Mouse (Mus musculus): ENCODE measurements around the gene Nipa1. TPM values are rescaled to one million over a fixed set of nuclear protein-coding genes. Genes with fewer than 3 reads are reported as not detected.

Gene Nipa1
- total and polyA plus RNA-seq, 2 experiments from 2014 or later, result 31.4 to 48.0 TPM

DNA sequence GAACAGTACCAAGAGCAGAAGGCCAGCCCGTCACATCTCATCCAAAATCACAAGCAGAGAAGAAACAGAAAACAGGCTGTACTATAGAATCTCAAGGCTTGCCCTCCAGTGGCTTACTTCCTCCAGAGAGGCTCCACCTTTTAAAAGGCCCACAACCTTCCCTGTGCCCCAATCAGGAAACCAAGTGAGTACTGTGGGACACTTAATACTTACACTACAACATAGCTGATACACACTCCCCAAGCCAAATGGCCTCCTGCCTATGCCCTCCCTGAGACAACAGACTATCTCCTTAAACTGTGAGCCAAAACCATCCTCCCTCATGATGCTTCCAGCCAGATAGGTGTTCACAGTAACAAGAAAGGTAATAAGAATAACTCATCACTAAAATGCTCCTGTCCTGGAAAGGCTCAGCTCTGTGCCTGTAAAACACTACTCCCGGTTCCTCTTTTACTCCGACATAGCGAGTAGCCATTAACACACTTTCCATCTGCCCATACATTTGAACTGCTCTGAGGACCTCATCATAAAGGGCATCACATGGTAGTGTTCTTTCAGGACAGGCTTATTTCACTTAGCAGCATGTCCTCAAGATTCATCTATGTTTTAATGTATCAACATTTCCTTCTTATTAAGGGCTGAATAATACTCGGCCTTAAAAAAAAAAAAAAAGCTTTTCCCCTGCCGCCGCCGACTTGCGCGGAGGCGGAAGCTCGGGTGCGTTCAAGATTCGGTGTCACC is 6.3 kb downstream of the Nipa1 start:
- WGBS, result 97% methylated on average over 14 of the region's 14 CpGs
- no peaks in the 10 kb centered on the region for H3K4me1 ChIP-seq (ENCODE audit: insufficient read depth, low read length)
- no peaks in the 10 kb centered on the region for H3K9me3 ChIP-seq (ENCODE audit: low read length)
- H3K9ac ChIP-seq (replicated peaks; ENCODE audit: low read length), result no peak overlapping the region
- H3K4me2 ChIP-seq (ENCODE audit: low read depth, low read length), result no peak overlapping the region
- DNase-seq (ENCODE audit: low spot score) (no peak), ATAC-seq (no peak)
- H3K4me3 ChIP-seq (ENCODE audit: low read length), result no peak overlapping the region
- H3K27ac ChIP-seq, result no peak overlapping the region
- TF ChIP-seq CTCF (IDR thresholded peaks at IDR 0.05; ENCODE audit: low read depth), result no peak
- H3K27me3 ChIP-seq (ENCODE audit: insufficient read depth, low read length), result no peaks in the 10 kb centered on the region
- H3K36me3 ChIP-seq (ENCODE audit: insufficient read depth, low read length), result no peaks in the 10 kb centered on the region

DNA sequence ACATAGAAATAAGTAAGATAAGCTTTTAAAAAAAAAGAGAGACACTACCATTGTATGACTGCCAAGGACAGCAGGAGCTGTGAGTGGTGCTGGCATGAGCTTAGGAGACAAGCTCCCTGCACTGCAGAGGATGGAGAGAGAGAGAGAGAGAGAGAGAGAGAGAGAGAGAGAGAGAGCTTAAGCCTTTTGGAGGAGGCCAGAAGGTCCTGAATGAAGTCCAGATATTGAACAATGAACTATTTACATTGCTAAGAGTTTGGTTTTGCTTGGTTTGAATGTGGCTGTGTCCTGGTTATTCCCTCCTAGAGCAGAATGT is 8.8 kb downstream of the Nipa1 start:
- no peak for DNase-seq (ENCODE audit: low spot score)
- no peaks in the 10 kb centered on the region for H3K9me3 ChIP-seq (ENCODE audit: low read length)
- no peak for TF ChIP-seq CTCF (IDR thresholded peaks at IDR 0.05; ENCODE audit: low read depth)
- H3K4me3 ChIP-seq (ENCODE audit: low read length), result no peak overlapping the region
- H3K27me3 ChIP-seq (ENCODE audit: insufficient read depth, low read length), result no peaks in the 10 kb centered on the region
- H3K4me2 ChIP-seq (ENCODE audit: low read depth, low read length), result no peak overlapping the region
- no peak for ATAC-seq
- H3K4me1 ChIP-seq (ENCODE audit: insufficient read depth, low read length), result no peaks in the 10 kb centered on the region
- H3K36me3 ChIP-seq (ENCODE audit: insufficient read depth, low read length), result no peaks in the 10 kb centered on the region
- no peak overlapping the region for H3K27ac ChIP-seq
- no peak overlapping the region for H3K9ac ChIP-seq (replicated peaks; ENCODE audit: low read length)

DNA sequence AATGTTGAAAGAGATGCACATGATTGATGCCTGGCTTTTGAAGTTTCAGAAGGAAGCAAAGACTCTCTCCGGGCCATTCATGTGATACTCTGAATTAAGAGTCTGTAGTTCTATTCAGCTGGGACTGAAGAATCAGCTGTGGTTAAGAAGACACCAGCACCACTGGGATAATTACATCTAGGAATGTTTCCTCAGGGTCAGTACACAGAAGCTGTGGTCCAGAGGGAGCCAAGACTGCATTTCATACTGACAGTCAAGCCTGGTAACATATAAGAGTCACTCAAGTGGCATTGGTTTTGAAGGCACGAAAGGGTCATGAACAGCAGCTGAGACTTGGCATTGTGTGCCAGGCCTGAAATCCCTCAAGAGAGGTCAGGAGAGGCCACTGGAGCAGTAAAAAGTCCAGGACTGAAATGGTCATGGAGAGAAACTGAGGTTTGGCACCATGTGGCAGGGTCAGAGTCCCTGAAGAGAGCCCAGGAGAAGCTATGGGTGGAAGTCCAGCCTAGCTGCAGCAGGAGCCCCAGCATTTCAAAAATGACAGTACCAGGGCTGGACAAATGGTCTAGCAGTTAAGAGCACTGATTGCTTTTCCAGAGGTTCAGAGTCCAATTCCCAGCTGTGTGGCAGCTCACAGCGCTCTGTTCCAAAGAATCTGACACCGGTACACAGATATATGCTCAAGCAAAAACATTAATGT is 9.3 kb downstream of the Nipa1 start:
- Histone ChIP-seq H3K4me1 (ENCODE audit: insufficient read depth, low read length) (no peaks in the 10 kb centered on the region), H3K9me3 (ENCODE audit: low read length) (no peaks in the 10 kb centered on the region), H3K36me3 (ENCODE audit: insufficient read depth, low read length) (no peaks in the 10 kb centered on the region), H3K9ac (replicated peaks; ENCODE audit: low read length) (no peak overlapping the region), H3K27me3 (ENCODE audit: insufficient read depth, low read length) (no peaks in the 10 kb centered on the region), H3K4me3 (ENCODE audit: low read length) (no peak overlapping the region), H3K4me2 (ENCODE audit: low read depth, low read length) (no peak overlapping the region), H3K27ac (no peak overlapping the region)
- DNase-seq (ENCODE audit: low spot score) (no peak), ATAC-seq (no peak)
- TF ChIP-seq CTCF (IDR thresholded peaks at IDR 0.05; ENCODE audit: low read depth), result no peak
- WGBS, result 64% methylated on average over 4 of the region's 4 CpGs

DNA sequence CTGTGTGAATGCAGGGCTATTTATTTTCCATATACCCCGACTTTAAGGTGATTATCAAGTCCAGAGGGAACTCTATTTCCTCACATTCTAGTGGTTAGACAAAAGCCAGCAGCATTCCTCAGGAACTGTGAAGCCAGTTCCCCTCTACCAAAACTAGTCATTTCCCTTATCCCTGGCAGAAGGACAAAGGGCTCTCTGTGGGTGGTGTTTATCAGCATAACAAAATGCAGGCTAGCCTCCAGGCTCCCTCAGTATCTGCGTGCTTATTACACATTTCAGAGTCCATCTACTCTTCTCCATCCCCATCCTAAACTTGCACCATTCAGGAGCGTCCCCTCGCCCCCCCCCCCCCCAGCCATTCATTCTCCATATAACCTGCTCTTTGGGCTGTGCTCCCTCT is 20.8 kb downstream of the Nipa1 start:
- no peak overlapping the region for H3K4me3 ChIP-seq (ENCODE audit: low read length)
- no peaks in the 10 kb centered on the region for H3K9me3 ChIP-seq (ENCODE audit: low read length)
- WGBS, result 0% methylated on average over 4 of the region's 4 CpGs
- no peaks in the 10 kb centered on the region for H3K36me3 ChIP-seq (ENCODE audit: insufficient read depth, low read length)
- no peaks in the 10 kb centered on the region for H3K27me3 ChIP-seq (ENCODE audit: insufficient read depth, low read length)
- H3K9ac ChIP-seq (replicated peaks; ENCODE audit: low read length), result no peak overlapping the region
- H3K4me2 ChIP-seq (ENCODE audit: low read depth, low read length), result no peak overlapping the region
- DNase-seq (ENCODE audit: low spot score) (no peak), ATAC-seq (no peak)
- H3K4me1 ChIP-seq (ENCODE audit: insufficient read depth, low read length), result peaks cover 4% of the 10 kb centered on the region; the same call in 1 of the 2 replicates
- TF ChIP-seq CTCF (IDR thresholded peaks at IDR 0.05; ENCODE audit: low read depth), result no peak
- H3K27ac ChIP-seq, result no peak overlapping the region

DNA sequence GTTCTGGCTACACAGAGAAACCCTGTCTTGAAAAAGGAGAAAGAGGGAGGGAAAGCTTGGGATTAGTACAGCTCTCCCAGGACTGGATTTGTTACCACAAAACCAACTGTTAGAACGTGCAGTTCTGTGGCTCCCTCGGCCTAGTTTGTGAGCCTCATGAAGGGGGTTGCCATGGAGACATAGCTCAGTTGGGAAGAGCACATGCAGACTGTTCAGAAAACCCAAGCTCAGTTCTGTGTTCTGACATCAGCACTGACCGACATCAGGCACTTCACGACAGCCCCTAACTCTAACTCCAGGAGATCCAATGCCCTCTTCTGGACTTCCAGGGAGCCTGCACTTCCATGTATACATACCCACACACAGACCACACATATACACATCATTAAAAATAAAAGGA is 24.7 kb downstream of the Nipa1 start:
- Histone ChIP-seq H3K4me3 (ENCODE audit: low read length) (no peak overlapping the region), H3K9me3 (ENCODE audit: low read length) (no peaks in the 10 kb centered on the region), H3K27ac (0 out of 2 replicates have a peak overlapping the region, but pooled peaks have one; percentile 36), H3K9ac (replicated peaks; ENCODE audit: low read length) (no peak overlapping the region), H3K4me1 (ENCODE audit: insufficient read depth, low read length) (peaks cover 4% of the 10 kb centered on the region; the same call in 1 of the 2 replicates), H3K27me3 (ENCODE audit: insufficient read depth, low read length) (no peaks in the 10 kb centered on the region), H3K4me2 (ENCODE audit: low read depth, low read length) (no peak overlapping the region), H3K36me3 (ENCODE audit: insufficient read depth, low read length) (no peaks in the 10 kb centered on the region)
- DNase-seq (ENCODE audit: low spot score), result peak; percentile 65
- 16% methylated on average over 4 of the region's 4 CpGs for WGBS
- ATAC-seq, result peak; percentile 90
- no peak for TF ChIP-seq CTCF (IDR thresholded peaks at IDR 0.05; ENCODE audit: low read depth)

DNA sequence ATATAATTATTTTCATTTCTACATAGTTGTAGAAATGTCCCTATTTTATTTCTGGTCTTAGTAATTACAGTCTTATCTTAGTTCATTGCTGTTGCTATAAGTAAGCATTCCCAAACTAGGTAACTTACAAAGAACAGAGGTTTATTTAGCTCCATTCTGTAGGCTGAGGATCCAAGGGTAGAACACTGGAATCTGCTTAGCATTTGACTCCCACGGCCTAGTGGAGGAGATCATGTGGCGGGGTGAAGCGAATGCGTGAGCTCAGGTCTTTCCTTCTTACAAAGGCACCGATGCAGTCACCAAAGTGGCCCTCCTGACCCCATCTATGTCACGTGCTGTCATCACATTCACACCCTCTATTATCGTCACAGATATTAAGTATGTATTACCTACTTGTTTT is 27.9 kb downstream of the Nipa1 start:
- ATAC-seq, result no peak
- no peak for TF ChIP-seq CTCF (IDR thresholded peaks at IDR 0.05; ENCODE audit: low read depth)

DNA sequence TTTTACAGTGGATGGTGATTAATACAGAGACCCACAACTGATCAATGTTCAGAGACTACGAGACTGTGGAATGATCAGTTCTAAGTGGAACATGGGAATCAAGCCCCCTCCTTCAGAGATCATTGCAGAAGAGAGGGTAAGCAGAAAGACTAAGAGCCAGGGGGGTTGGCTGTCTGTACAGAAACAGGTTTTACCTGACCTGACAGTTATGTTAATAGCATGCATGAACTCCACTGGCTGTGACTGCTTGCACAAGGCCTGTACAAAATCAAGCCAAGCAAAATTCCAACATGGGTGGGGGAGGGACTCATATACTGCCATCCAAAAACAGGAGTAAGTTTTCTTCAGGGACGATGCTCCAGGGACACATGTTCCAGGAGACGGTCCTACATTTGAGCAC is 28.6 kb downstream of the Nipa1 start:
- 98% methylated on average over 3 of the region's 3 CpGs for WGBS
- no peaks in the 10 kb centered on the region for H3K27me3 ChIP-seq (ENCODE audit: insufficient read depth, low read length)
- H3K27ac ChIP-seq, result no peak overlapping the region
- no peak overlapping the region for H3K4me3 ChIP-seq (ENCODE audit: low read length)
- peaks cover 4% of the 10 kb centered on the region; the same call in 1 of the 2 replicates for H3K4me1 ChIP-seq (ENCODE audit: insufficient read depth, low read length)
- TF ChIP-seq CTCF (IDR thresholded peaks at IDR 0.05; ENCODE audit: low read depth), result no peak
- H3K36me3 ChIP-seq (ENCODE audit: insufficient read depth, low read length), result no peaks in the 10 kb centered on the region
- no peak overlapping the region for H3K9ac ChIP-seq (replicated peaks; ENCODE audit: low read length)
- no peak overlapping the region for H3K4me2 ChIP-seq (ENCODE audit: low read depth, low read length)
- DNase-seq (ENCODE audit: low spot score) (no peak), ATAC-seq (no peak)
- H3K9me3 ChIP-seq (ENCODE audit: low read length), result no peaks in the 10 kb centered on the region

More for the DNA sequence above, 27.9 kb downstream of the Nipa1 start:
- Histone ChIP-seq H3K4me2 (ENCODE audit: low read depth, low read length) (no peak overlapping the region), H3K4me3 (ENCODE audit: low read length) (no peak overlapping the region), H3K4me1 (ENCODE audit: insufficient read depth, low read length) (peaks cover 4% of the 10 kb centered on the region; the same call in 1 of the 2 replicates), H3K36me3 (ENCODE audit: insufficient read depth, low read length) (no peaks in the 10 kb centered on the region), H3K9me3 (ENCODE audit: low read length) (no peaks in the 10 kb centered on the region), H3K27me3 (ENCODE audit: insufficient read depth, low read length) (no peaks in the 10 kb centered on the region), H3K9ac (replicated peaks; ENCODE audit: low read length) (no peak overlapping the region), H3K27ac (no peak overlapping the region)
- DNase-seq (ENCODE audit: low spot score), result no peak
- WGBS, result 92% methylated on average over 7 of the region's 7 CpGs
